Mouse (Mus musculus): Measurements from ENCODE around the gene Pgam2.

- TF ChIP-seq CTCF (IDR thresholded peaks at IDR 0.05; ENCODE audit: low read depth): no peak
- no peak for TF ChIP-seq EP300 (optimal IDR thresholded peaks at IDR 0.05)
Observed at GRCm38 (mm10) chr11:5849316-5849715, 45.8 kb upstream of the Pgam2 start.
